Mouse (Mus musculus) stomach, postnatal 0 days (tissue): ENCODE measurements around the gene Gm4788.
"Not testable (repeated sequence)": the region's sequence is repeated elsewhere in the genome, so short reads cannot be mapped to it uniquely, and the experiment has no call there.

ENCODE experiments used
- CTCF ChIP-seq: IDR thresholded peaks from 2 replicates; pipeline ENCODE4 v1.5.1; 2016; ENCODE audit warnings: antibody characterized with exemption, low read depth, mild to moderate bottlenecking, moderate library complexity
- EP300 ChIP-seq: optimal IDR thresholded peaks from 2 replicates; pipeline ENCODE3; 2016; ENCODE audit warnings: antibody characterized with exemption

GRCm38 (mm10) chr1:139769913-139770312, 11.1 kb downstream of the Gm4788 start:
- TF ChIP-seq CTCF, EP300: not testable (repeated sequence)
